Mouse (Mus musculus) intestine, embryonic 14.5 days (tissue): ENCODE data around the gene Fkbp2. TPM values are rescaled to one million over a fixed set of nuclear protein-coding genes. Genes with fewer than 3 reads are reported as not detected.
A peak's percentile ranks its signal among the peaks of the same experiment; 100 is the strongest.

ENCODE experiments used
- ATAC-seq: fragments of 200-750 bp; cut with Nextera tagmentation; replicated peaks from 2 replicates; pipeline ENCODE4 v1.8.0; 2017; ENCODE audit warnings: low read depth, moderate number of reproducible peaks, moderate TSS enrichment, moderate library complexity; ENCODE audit not compliant: low FRiP score, low TSS enrichment
- DNase-seq: peaks from one replicate; pipeline ENCODE4 v3.0.0-alpha.2; 2018; ENCODE audit warnings: low spot score
- H3K27ac ChIP-seq: fragments of 300-500 bp; sonication (generic); 2 replicates; pipeline ENCODE4 v1.5.1; 2014; ENCODE audit warnings: low read depth, mild to moderate bottlenecking, control low read depth
- H3K27me3 ChIP-seq: fragments of 300-500 bp; sonication (generic); replicated peaks from 2 replicates; pipeline ENCODE4 v1.6.1; 2014; ENCODE audit warnings: low read length, control low read depth; ENCODE audit not compliant: control insufficient read depth, insufficient read depth
- H3K36me3 ChIP-seq: fragments of 300-500 bp; sonication (generic); 2 replicates; pipeline ENCODE4 v1.6.1; 2014; ENCODE audit warnings: low read length, control low read depth; ENCODE audit not compliant: control insufficient read depth, insufficient read depth
- H3K4me1 ChIP-seq: fragments of 300-500 bp; sonication (generic); replicated peaks from 2 replicates; pipeline ENCODE4 v1.6.1; 2014; ENCODE audit warnings: low read length, control low read depth, mixed read lengths; ENCODE audit not compliant: control insufficient read depth, insufficient read depth
- H3K4me2 ChIP-seq: fragments of 300-500 bp; sonication (generic); 2 replicates; pipeline ENCODE4 v1.6.1; 2014; ENCODE audit warnings: low read length
- H3K4me3 ChIP-seq: fragments of 300-500 bp; sonication (generic); 2 replicates; pipeline ENCODE4 v1.5.1; 2014; ENCODE audit warnings: low read depth, low read length, control low read depth, mixed read lengths
- H3K9ac ChIP-seq: fragments of 300-500 bp; sonication (generic); 2 replicates; pipeline ENCODE4 v1.6.1; 2014; ENCODE audit warnings: mild to moderate bottlenecking, low read length
- H3K9me3 ChIP-seq: fragments of 300-500 bp; sonication (generic); 2 replicates; pipeline ENCODE4 v1.6.1; 2016; ENCODE audit warnings: low read length, control low read depth; ENCODE audit not compliant: control insufficient read depth
- WGBS: fragments of 180-500 bp; shearing (Covaris S2); extraction: QIAGEN DNeasy Blood & Tissue Kit; methylation state at CpG from one replicate; pipeline ENCODE4 v1.1.7; 2014; 5-methylcytosine and 5-hydroxymethylcytosine counted together
- polyA plus RNA-seq: library from polyadenylated mRNA; unstranded; fragments of >200 nt; fragmentation: Nextera tagmentation; extraction: Ambion mirVana; gene quantifications from 2 replicates; pipeline ENCODE4 v1.2.1, GENCODE M21; 2014

Gene Fkbp2
- polyA plus RNA-seq, 1 experiment from 2014 or later: 103 TPM

DNA sequence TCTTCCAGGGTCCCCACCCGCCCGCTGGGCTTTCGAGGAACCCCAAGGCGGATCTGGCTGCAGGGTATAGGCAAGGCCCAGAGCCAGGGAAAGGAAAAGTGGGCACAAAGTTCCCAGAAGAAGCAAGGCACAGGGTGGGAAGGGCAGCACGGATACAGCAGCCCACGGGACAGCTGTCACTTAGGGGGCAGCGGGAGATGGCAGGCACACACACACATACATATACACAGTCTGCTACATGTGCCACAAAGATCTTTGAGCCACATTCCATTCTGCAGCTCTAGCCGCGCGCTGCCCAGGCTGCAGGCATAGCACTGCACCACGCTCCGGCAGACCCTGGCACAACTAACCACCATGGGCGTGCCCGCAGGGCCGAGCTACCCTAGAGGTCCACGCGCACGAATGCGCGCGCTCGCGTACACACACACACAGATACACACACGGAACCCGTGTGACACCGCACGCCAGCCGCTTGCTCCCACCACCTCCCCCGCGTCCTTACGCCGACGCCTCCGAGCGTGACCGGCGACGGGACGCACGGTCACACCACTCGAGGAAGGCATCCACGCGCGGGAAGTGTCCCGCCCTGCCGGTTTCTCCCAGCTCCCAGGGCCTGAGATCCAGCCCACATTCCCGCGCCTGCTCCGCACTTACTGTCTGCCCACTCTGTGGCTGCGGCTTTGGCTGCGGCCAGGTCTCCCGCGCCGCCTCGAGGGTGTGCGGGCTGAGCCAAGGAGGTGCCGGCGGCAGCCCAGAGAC lies 46.7 kb downstream of the Fkbp2 start:
- 4% methylated on average over 57 of the region's 58 CpGs for WGBS
- peak; percentile 49 for ATAC-seq
- H3K27ac ChIP-seq: no peak overlapping the region
- peak overlapping the region; percentile 36 for H3K4me3 ChIP-seq
- no peaks in the 10 kb centered on the region for H3K9me3 ChIP-seq
- 0 out of 2 replicates have a peak overlapping the region, but pooled peaks have one; percentile 37 for H3K9ac ChIP-seq
- no peak for DNase-seq
- no peaks in the 10 kb centered on the region for H3K36me3 ChIP-seq
- peak overlapping the region; percentile 75 for H3K4me2 ChIP-seq
- H3K4me1 ChIP-seq: peaks cover 6% of the 10 kb centered on the region
- H3K27me3 ChIP-seq: peaks cover 69% of the 10 kb centered on the region

DNA sequence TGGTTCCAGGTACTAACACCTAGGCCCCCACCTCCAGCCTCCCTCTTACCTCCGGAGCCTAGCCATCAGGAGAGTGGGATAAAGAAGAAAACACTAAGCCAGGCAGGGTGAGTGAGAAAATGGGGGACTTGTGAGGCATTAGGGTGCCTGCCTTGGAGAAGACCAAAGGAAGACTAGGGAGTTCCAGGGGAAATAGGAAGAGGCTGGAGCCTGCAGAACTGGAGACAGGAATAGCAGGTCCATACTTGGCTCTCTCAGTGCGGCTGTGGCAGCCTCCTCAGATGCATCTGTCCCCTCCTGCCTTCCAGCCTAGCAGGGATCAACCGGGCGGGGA lies 47.2 kb downstream of the Fkbp2 start:
- DNase-seq (no peak), ATAC-seq (no peak)
- WGBS: 31% methylated on average over 4 of the region's 4 CpGs
- no peaks in the 10 kb centered on the region for H3K36me3 ChIP-seq
- peaks cover 74% of the 10 kb centered on the region for H3K27me3 ChIP-seq
- no peak overlapping the region; the same call in 1 of the 2 replicates for H3K4me2 ChIP-seq
- peaks cover 6% of the 10 kb centered on the region for H3K4me1 ChIP-seq
- H3K4me3 ChIP-seq: peak overlapping the region; percentile 36; the same call in 1 of the 2 replicates
- H3K9me3 ChIP-seq: no peaks in the 10 kb centered on the region
- H3K27ac ChIP-seq: no peak overlapping the region
- no peak overlapping the region for H3K9ac ChIP-seq

- no peaks in the 10 kb centered on the region for H3K9me3 ChIP-seq
- 58% methylated on average over 1 of the region's 1 CpGs for WGBS
- no peak for DNase-seq
- peaks cover 85% of the 10 kb centered on the region for H3K27me3 ChIP-seq
- H3K36me3 ChIP-seq: no peaks in the 10 kb centered on the region
- no peak overlapping the region for H3K27ac ChIP-seq
- no peak overlapping the region for H3K4me3 ChIP-seq
- ATAC-seq: no peak
- H3K4me2 ChIP-seq: no peak overlapping the region
- peaks cover 6% of the 10 kb centered on the region for H3K4me1 ChIP-seq
- H3K9ac ChIP-seq: no peak overlapping the region
These were observed 48.3 kb downstream of the Fkbp2 start for GRCm38 (mm10) chr19:6932018-6932417.

- ATAC-seq: no peak
- no peaks in the 10 kb centered on the region for H3K36me3 ChIP-seq
- WGBS: 7% methylated on average over 2 of the region's 2 CpGs
These were observed 49.3 kb downstream of the Fkbp2 start for GRCm38 (mm10) chr19:6931002-6931401.

GRCm38 (mm10) chr19:6928080-6928479 lies 52.2 kb downstream of the Fkbp2 start:
- Histone ChIP-seq H3K36me3 (no peaks in the 10 kb centered on the region), H3K4me3 (no peak overlapping the region), H3K27ac (no peak overlapping the region), H3K4me2 (no peak overlapping the region), H3K27me3 (peaks cover 91% of the 10 kb centered on the region), H3K9me3 (no peaks in the 10 kb centered on the region), H3K4me1 (peaks cover 6% of the 10 kb centered on the region), H3K9ac (no peak overlapping the region)
- no peak for DNase-seq
- ATAC-seq: no peak
- WGBS: 12% methylated on average over 9 of the region's 9 CpGs

More at GRCm38 (mm10) chr19:6931002-6931401, 49.3 kb downstream of the Fkbp2 start:
- Histone ChIP-seq H3K27ac (no peak overlapping the region), H3K4me3 (no peak overlapping the region), H3K4me2 (no peak overlapping the region), H3K9ac (no peak overlapping the region), H3K27me3 (peaks cover 91% of the 10 kb centered on the region), H3K4me1 (peaks cover 6% of the 10 kb centered on the region), H3K9me3 (no peaks in the 10 kb centered on the region)
- DNase-seq: no peak

Other genes starting within 250 kb of the Fkbp2 start
- gene Rps6ka4, start 139.9 kb downstream of the Fkbp2 start, polyA plus RNA-seq: 18.9 and 20.3 TPM in 2 replicates
- 0.85 and 1.0 TPM in 2 replicates for gene Ccdc88b, start 122.3 kb downstream of the Fkbp2 start, polyA plus RNA-seq
- 136 and 150 TPM in 2 replicates for gene Trmt112, start 70.8 kb downstream of the Fkbp2 start, polyA plus RNA-seq
- 116 and 139 TPM in 2 replicates for gene Prdx5, start 70.4 kb downstream of the Fkbp2 start, polyA plus RNA-seq
- gene Esrra, start 58.7 kb downstream of the Fkbp2 start, polyA plus RNA-seq: 7.5 and 9.9 TPM in 2 replicates
- 0.70 and 1.4 TPM in 2 replicates for gene Catsperz, start 55.1 kb downstream of the Fkbp2 start, polyA plus RNA-seq
- 0.22 TPM in 1 of 2 replicates, not detected in the other for gene Kcnk4, start 46.0 kb downstream of the Fkbp2 start, polyA plus RNA-seq
- gene Bad, start 38.6 kb downstream of the Fkbp2 start, polyA plus RNA-seq: 58.1 and 63.5 TPM in 2 replicates
- gene Gpr137, start 38.0 kb downstream of the Fkbp2 start, polyA plus RNA-seq: 20.2 and 21.8 TPM in 2 replicates
- gene Ppp1r14b, start 5.5 kb downstream of the Fkbp2 start, polyA plus RNA-seq: 111 and 199 TPM in 2 replicates
- 123 and 138 TPM in 2 replicates for gene Plcb3, start 4.0 kb downstream of the Fkbp2 start, polyA plus RNA-seq
- gene Vegfb, start 7.2 kb upstream of the Fkbp2 start, polyA plus RNA-seq: 38.7 and 50.5 TPM in 2 replicates
- 23.3 and 25.2 TPM in 2 replicates for gene Dnajc4, start 12.1 kb upstream of the Fkbp2 start, polyA plus RNA-seq
- gene Nudt22, start 15.6 kb upstream of the Fkbp2 start, polyA plus RNA-seq: 14.6 and 16.1 TPM in 2 replicates
- 9.5 and 10.3 TPM in 2 replicates for gene Trpt1, start 15.6 kb upstream of the Fkbp2 start, polyA plus RNA-seq
- gene Fermt3, start 39.0 kb upstream of the Fkbp2 start, polyA plus RNA-seq: 7.0 and 7.3 TPM in 2 replicates
- gene Stip1, start 59.5 kb upstream of the Fkbp2 start, polyA plus RNA-seq: 212 and 227 TPM in 2 replicates
- gene Macrod1, start 76.3 kb upstream of the Fkbp2 start, polyA plus RNA-seq: 7.1 and 8.5 TPM in 2 replicates
- gene Flrt1, start 125.2 kb upstream of the Fkbp2 start, polyA plus RNA-seq: 3.6 TPM in 2 replicates
- gene Otub1, start 225.8 kb upstream of the Fkbp2 start, polyA plus RNA-seq: 205 and 224 TPM in 2 replicates
- 1,241 and 1,347 TPM in 2 replicates for gene Cox8a, start 237.1 kb upstream of the Fkbp2 start, polyA plus RNA-seq